Mouse (Mus musculus): ENCODE results near the gene Timp3.

Timp3 gene

DNA sequence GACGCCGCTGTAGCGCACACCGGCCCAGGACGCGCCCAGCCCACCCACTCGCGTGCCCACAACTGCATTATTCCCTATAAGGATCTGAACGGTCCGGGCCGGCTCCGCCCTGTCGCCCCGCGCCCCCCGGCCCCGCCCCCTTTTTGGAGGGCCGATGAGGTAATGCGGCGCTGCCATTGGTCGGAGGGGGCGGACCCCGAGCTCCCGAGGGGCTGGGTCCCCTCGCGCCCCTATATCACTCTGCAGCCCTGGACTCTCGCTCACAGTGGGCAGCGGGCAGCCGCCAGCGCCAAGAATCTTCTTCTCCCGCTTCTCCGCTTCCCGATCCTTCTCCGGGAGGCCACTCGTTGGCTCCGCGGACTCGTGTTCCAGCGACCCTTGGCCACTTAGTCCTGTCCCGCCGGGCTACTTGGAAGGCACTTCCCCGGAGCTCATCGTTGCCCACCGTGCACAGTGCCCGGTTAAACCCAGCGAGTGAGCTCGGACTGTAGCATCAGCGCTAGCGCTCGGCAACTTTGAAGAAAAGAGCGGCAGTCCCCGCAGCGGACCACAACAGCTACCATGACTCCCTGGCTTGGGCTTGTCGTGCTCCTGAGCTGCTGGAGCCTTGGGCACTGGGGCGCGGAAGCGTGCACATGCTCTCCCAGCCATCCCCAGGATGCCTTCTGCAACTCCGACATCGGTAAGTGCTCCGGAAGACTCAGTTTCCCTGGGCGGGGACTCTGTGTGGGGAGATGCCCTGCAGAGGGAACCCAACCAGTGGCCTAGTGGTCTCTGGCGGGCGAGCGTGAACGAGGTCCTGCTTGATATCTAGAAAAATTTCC, at the start of gene Timp3:
TSS of gene Timp3 (plus strand) at position 80 of the 824 bp plus-strand sequence.
- peak; percentile 87 for DNase-seq (ENCODE audit: low spot score)

DNA sequence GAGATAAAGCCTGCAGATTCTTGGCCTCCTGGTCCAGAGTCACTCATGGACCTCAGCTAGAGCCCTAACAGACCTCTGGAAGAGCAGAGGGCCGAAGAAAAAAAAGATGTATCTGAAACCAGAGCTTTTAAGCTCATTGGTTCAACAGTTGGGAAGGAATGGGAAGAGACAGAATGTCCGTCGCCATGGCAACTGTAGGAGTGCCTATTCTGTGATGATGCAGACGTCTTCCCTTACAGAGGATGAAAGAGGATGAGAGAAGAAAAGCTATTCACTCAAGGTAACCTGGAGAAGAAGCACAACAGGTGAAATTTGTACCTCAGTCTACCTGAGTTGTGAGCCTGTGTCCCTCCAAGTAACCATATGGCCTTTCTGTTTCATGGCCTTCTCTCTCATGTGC, 44.0 kb upstream of the Timp3 start:
- DNase-seq (ENCODE audit: low spot score), result no peak

DNA sequence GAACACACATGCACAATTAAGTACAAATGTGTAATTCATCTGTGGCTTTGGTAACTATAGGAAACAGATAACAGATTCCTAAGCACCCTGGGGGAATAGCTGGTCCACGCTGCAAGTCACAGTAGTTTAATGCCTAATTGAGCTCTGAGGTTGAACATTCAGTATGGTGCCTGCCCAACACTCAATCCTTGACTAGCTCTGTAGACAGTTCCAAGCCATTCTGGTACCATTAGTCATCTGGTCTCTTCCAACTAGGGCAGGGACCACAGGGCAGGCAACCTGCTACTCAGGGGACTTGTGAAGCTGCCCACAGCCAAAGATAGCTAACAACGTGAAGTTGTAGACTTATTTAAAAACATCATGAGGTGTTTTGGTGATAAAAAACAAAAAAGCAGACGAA, 43.1 kb upstream of the Timp3 start:
- DNase-seq (ENCODE audit: low spot score), result no peak

DNA sequence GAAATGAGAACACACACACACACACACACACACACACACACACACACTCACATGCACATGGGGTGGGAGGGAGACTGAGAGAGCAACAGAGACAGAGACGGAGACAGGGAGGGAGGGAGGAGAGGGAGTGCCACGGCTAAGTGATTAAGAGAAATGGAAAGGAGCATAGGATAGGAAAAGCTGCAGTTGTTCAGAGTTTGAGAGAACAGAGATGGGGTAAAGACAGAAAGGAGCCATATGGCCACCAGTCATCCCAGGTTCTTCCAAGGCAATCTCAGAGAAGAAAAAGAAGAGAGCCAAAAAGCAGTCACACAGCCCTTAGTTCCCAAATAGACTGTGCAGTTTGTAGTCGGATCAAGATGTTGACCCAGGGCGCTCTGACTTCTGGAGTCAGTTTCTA, 42.1 kb upstream of the Timp3 start:
- DNase-seq (ENCODE audit: low spot score), result no peak

DNA sequence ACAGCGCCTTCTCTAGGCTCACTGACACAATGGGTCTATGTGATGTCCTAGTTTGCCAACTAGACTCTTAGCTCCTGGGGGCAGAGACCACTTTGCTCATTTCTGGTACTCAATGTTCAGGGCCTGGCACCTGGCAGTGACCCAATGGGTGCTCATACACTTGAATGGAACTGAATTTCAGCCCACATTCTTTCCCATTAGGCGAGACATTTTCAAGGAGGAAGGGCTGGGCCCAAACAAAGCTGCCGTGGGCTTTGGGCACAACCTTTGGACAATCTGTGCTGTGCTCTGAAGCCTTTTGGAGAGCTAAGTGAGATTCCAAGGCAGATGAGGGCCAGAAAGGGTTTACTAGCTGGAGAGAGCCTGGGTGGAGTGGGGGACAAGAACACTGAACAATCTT, 41.2 kb upstream of the Timp3 start:
- peak; percentile 76 for DNase-seq (ENCODE audit: low spot score)

DNA sequence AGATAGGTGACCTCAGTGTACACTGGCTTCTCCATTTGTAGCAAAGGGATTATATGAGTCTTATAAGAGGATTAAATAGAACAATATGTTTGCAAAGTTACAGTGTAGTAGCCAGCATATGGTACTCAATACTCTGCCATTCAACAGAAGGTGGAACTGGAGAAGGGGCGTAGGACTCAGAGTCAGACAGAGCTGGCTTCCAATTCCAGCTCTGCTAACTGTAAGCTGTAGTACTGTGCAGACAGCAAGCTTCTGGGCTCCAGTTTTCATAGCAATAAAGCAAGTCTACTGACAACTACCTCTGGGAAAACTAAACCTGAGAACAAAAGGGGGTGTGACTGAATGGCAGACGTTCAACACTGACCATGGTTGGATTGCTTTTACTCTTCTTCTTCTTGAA, 38.4 kb upstream of the Timp3 start:
- DNase-seq (ENCODE audit: low spot score), result no peak

DNA sequence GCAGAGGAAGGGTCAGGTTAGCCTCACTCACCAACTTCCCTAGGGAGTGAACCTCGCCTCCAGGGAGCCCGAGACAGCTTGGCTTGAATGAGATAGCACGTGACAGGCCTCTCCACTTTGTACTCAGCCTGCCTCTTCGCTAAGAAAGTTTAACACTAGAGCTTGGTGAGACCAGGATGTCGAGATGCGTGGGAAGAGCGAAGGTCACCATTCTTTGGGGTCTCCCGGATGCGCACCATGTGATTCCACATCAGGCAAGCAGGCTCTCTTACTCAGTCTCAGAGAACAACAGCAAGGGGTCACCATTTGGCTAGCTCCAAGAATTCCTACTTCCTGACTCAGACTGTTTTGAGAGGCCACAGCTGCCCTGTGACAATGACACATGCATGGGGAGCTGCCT, 35.6 kb upstream of the Timp3 start:
- peak; percentile 23 for DNase-seq (ENCODE audit: low spot score)

DNA sequence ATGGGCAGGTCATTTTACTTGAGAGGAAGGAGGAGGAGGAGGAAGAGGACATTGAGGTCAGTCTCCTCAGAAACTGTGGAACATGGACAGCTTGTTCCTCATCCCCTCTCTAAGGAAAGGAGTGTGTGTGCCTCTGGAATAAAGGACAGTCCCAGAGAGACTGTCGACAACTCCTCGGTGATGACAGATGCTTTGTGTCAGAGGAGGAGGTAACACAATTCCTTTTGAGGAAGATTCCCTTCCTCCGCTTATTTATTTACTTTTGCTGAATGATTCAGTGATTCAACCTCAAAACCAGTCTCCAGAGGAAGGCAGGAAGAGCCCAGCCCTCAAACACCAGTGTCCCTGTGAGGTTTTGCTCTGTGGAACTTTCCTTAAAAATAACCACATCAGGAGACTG, 29.9 kb upstream of the Timp3 start:
- DNase-seq (ENCODE audit: low spot score), result peak; percentile 50

DNA sequence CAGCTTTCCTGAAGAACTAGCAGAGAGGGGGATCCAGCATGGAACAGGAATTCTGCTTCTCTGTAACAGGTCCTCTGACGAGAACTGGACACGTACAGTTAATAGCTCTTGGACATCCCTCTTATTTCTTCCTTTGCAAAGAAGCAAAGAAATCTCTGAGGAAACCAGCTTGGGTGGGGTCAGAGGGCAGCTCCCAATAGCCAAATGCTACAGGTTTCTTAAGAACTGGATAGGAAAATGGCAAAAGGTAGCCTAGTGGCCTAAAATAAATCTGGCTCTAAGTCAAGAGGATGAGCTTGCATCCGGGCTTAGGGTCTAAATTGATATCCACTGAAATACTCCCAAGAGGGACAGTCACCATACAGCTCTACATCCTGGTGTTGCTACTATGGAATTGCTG, 27.3 kb upstream of the Timp3 start:
- DNase-seq (ENCODE audit: low spot score), result no peak

DNA sequence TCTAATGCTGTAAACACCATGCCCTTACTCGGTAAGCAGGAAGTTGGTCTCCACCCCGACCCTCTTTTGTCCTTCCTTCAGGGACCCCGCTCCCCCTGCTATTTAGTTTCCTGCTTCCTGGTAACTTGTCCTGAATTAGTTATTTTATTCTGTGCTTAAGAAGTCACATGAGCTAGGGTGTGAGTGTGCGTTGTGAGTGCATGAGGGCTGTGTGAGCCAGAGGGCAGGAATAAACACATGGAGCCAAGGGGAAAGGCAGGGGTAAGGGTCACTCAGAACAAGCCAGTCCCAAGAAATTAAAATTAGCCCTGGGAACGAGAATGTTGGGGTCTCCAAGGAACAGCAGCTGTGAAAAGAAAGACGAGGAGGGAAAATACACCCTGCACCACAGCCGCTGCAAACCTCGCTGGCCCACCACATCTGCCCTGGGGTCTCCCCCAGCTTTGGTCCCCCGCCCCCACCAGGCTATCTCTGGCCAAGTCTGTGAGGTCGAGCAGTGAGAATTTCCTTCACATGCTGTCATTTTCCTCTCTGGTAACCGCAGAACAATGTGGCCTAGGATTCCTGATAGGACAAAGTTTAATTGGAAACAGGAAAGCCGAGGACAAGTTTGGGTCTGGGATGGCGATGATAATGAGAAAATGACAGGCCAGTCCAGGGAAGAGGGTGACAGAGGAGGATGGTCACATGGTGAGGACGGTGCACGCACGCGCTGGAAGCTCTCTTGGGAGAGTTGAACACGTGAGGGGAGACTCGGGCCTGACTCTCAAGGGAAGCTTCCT, 26.6 kb upstream of the Timp3 start:
- peak; percentile 70 for DNase-seq (ENCODE audit: low spot score)

DNA sequence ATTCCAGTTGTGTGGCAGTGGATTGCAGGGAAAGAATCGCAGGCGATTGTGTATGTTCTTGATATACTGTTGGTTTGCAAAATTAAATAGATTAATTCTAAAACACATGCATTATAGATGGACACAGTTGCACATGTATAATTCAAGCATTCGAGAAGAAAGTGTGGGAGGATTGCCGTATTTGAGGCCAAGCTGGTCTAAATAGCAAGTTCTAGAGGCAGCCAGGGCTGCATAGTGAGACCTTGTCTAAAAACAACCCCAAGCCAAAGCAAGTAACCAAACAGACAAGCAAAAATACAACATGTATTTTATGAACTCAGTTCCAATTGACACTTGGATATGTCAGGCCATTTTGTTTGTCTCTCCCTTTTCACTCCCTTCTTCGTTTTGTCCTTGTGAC, 24.6 kb upstream of the Timp3 start:
- DNase-seq (ENCODE audit: low spot score), result no peak

DNA sequence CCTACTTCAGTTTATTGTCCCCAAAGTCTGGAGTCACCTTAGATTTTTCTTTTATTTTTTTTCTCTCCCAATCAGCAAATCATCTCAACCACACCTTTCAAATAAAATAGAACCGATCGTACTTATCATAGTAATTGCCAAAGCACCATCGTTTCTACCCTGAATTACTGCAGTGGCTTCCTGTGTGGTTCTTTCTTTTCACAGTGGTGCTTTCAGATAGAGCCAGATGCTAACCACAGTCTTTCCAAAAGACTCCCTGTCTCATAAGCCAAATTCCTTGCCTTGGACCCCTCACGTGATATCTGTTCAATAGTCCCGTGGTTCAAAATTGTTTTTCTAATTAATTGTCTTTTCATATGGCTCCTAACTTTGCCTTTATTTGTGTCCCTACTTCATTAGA, 22.8 kb upstream of the Timp3 start:
- DNase-seq (ENCODE audit: low spot score), result no peak

DNA sequence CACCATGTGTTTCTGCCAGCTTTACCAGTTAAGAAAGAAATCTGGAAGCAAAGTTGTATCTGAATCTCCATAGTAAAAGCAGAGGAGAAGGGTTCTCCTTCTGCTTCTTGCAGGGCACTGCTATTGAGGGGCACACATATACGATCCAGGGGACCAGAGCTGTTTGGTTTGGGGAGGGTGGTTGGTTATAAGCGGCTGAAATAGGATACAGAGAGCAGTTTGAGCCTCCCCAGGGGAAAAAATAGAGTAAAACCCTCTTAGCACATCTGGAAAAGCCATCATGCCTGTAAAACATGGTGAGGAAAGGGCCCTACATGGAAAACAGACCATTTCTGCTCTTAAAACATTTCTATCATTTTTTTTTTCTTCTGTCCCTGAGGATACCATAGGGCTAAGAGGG, 21.7 kb upstream of the Timp3 start:
- DNase-seq (ENCODE audit: low spot score), result no peak

DNA sequence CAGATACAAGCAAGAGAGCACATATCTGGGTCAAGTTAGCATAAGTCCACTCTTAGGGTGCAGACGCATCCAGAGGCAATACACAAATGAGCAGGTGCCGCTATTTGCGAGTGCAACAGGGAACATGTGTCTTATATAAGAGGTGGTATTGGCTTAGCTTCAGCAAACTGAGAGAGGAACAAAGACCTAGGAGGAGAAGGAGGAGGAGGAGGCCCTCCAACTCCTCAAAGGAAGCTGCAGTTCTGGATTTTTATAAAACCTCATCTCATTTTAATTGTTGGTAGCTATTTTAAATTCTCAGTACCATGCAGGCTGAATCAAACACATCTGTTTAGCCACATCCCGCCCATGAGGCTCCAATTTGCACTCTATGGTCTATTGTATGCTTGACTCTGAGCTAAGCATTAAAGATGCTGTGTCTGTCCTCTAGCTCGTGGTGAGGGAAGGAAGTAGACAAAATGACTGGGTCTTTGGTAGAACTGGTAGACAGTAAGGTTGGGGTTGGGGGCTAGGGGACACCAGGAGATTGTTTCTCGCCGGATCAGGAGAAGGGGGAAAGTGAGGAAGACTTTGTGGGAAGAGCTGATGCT, 20.5 kb upstream of the Timp3 start:
- DNase-seq (ENCODE audit: low spot score), result no peak

DNA sequence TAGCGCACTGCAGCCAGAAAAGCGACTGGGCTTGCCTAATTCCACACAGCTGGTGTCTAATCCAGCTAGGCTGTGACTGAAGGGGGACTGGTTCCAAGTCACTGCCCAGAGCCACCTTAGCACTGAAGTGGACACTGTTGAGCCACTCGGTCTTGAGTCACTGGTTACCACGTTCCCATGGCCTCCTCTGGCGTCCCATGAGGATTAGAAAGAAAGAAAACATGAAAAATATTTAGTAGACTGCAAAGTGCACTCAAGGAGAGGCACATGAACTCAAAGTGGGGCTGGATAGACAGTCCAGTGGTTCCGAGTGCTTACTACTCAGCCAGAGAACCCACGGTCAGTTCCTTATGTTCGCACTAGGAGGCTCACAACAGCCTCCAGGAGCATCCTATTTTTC, 18.9 kb upstream of the Timp3 start:
- peak; percentile 55 for DNase-seq (ENCODE audit: low spot score)

DNA sequence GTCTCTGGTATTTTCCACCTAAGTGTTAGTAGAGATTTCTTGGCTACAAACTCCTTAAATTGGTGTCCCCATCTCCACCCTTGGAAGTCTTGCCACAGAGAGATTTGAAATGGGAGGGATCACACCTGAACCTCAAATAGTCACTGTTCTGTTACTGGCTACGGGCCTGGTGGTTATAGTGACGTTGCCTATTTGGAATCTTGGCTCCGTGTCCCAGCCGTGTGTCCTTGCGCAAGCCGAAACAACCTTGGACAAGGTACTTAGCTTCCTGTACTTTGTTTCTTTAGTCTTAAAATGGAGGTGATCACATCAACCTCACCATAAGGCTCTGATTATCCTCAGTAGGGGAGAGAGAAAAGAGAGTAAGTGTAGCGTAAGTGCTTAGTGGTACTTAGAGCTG, 13.7 kb upstream of the Timp3 start:
- DNase-seq (ENCODE audit: low spot score), result peak; percentile 84

DNA sequence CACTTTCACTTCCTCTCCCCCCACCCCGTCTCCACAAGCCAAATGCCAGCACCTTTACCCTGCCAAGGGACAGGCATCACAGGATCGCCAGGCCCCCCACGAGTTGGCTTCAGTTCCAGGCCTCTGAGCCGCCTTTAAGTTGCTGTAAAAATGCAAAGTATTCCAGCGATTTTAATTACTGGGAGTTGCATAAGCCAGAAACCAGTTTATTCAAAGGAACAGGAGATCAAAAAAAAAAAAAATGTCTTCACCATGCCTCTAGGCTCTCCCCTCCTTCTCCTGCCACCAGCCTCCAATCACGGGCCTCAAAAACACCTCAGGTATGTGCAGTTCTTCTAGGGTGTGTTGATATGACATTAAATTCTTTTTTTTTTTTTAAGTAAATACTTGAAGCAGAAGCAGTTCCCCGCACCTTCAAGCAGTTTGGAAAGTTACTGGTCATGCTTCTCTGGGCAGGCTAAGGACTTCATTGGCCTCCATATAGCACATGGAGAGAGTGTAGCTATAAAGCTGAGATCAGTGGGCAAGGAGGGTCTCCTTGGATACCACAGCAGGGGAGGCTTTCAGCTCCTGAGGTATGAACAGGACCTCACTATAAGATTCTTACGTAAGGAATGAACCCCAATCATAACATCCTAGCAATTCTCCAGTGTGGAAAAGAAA, 9.9 kb upstream of the Timp3 start:
- DNase-seq (ENCODE audit: low spot score), result peak; percentile 87

DNA sequence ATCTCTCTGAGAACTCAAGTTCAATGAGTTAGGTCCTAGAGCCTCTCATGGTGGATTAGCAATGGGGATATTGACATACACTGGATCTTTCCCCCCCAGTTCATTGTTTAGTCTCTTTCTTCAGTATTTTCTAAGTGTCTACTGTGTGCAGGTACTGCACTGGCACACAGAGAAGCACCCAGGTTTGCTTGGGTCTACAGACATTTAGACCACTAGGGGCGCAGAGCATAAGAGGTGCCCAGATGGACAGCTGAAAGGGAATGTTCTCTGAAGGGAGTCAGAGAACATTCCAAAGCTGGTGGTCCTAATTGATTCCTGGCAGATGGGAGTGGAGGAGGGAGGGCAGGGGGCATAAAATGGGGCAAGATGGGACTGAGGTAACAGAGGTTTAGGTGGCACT, 6.3 kb upstream of the Timp3 start:
- no peak for DNase-seq (ENCODE audit: low spot score)

DNA sequence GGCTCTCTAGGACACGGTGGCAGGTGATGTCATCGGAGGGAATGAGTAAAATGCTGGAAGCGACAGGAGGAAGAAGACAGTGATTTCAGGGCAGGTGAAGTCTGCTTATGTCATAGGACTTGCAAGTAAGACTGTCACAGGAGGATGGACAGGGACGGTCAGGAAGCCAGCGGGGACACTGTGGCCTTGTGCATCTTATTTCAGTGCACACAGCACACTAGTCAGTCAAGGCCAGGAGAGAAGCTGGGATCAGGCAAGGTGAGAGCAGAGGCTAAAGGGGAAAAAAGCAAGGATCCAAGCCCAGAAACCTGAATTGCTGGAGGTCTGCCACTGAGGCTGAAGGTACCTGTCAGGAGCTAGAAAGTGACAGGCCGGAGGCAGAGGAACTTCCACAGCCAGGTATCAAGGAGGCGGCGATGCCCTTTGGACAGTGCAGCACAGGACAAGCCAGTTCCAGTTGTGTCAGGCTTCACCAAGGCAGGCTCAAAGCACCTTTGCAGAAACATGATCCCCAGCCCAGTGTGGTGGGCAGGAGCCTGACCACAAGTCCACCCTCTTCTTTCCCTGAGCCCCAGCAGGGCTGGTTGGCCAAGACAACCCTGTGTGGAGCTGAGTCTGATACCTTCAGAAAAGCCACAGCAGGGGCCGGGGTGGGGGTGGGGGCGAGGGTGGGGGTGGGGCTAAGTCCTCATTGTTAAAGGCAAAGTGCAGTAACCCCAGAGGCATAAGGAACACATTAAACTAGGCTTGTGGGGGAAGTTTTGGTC, 5.4 kb upstream of the Timp3 start:
- DNase-seq (ENCODE audit: low spot score), result no peak

DNA sequence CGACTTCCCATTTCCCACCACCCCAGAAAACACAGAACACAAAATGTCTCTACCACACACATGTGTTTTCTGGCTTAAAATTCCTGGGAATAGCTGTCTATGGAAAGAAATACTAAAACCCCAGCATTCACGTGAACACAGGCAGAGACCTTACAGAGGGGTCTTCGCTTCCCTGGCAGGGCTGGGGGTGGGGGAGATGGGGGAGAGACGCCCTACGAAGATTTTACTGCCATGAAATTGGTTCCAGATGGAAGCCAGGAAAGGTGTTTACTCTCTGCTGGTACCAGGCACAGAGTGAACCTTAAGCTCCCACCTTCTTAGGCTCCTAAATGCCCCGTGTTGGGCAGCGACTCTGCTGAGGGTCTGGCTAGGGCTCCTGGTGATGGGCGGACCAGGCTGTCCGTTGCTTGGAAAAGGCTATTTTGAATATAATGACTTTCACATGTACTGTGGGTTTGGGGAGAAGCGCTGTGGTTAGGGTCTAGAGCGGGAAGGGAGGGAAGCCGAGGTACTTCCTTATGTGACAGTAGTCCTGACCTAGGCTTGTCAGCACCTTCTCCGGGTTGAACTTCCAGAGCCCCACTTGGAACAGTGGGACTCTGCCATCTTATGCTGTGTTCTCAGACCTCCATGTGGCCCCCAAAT, 4.6 kb upstream of the Timp3 start:
- DNase-seq (ENCODE audit: low spot score), result no peak

DNA sequence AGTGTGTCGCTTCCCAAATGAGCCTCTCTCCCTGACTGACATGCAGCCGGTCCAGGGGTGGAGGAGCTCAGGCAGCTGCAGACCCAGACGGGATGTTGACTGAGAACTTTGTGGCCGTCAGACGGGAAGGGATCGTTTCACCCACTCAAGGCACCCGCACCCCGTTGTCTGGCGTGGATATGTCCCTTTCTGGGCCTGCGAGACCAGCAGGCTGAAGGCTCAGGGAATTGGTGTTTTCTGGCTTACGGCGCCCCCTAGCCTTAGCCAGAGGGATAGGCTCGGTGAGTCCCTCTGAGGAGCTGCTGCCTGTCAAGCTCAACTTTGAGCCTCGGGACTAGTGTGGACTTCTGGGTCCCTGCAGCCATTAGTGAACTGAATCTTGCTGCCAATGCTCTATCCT, 4.1 kb upstream of the Timp3 start:
- peak; percentile 89 for DNase-seq (ENCODE audit: low spot score)
